Mouse (Mus musculus) heart, adult 2 months (tissue): ENCODE results near the gene Vars.

Experiments
- CTCF ChIP-seq: fragments of 200-600 bp; IDR thresholded peaks from 2 replicates; pipeline ENCODE4 v1.8.1; 2022; ENCODE audit warnings: antibody characterized with exemption, mild to moderate bottlenecking, moderate library complexity
- EP300 ChIP-seq: fragments of 200-500 bp; IDR thresholded peaks from 2 replicates; pipeline ENCODE4 v1.6.1; 2011; ENCODE audit warnings: low read depth, low read length, control low read depth; ENCODE audit not compliant: insufficient read depth
- POLR2A ChIP-seq: fragments of 200-500 bp; IDR thresholded peaks from 2 replicates; pipeline ENCODE4 v1.6.1; 2011; ENCODE audit warnings: mild to moderate bottlenecking, low read depth, low read length, control low read depth; ENCODE audit not compliant: insufficient read depth

GRCm38 (mm10) chr17:35028315-35028714 is 27.5 kb downstream of the Vars start:
- TF ChIP-seq POLR2A (no peak), CTCF (no peak), EP300 (no peak)
